Mouse (Mus musculus) midbrain, postnatal 0 days (tissue): ENCODE results near the gene Tgfbr1. TPM values are rescaled to one million over a fixed set of nuclear protein-coding genes. Genes with fewer than 3 reads are reported as not detected.
A peak's percentile ranks its signal among the peaks of the same experiment; 100 is the strongest.

ENCODE experiments used
- ATAC-seq: fragments of 200-750 bp; cut with Nextera tagmentation; 2 replicates; pipeline ENCODE4 v1.8.0; 2017; ENCODE audit warnings: moderate number of reproducible peaks, mild to moderate bottlenecking, moderate TSS enrichment, moderate library complexity; ENCODE audit not compliant: low FRiP score
- DNase-seq: peaks from one replicate; pipeline ENCODE4 v3.0.0-alpha.2; 2015; ENCODE audit warnings: low spot score
- H3K27ac ChIP-seq: fragments of 300-500 bp; sonication (generic); 2 replicates; pipeline ENCODE4 v1.5.1; 2014; ENCODE audit warnings: low read depth, mild to moderate bottlenecking, low read length, mixed read lengths
- H3K27me3 ChIP-seq: fragments of 300-500 bp; sonication (generic); 2 replicates; pipeline ENCODE4 v1.6.1; 2014; ENCODE audit warnings: low read length, control low read depth, mixed read lengths; ENCODE audit not compliant: insufficient read depth
- H3K36me3 ChIP-seq: fragments of 300-500 bp; sonication (generic); 2 replicates; pipeline ENCODE4 v1.6.1; 2014; ENCODE audit warnings: low read length, control low read depth, mixed read lengths; ENCODE audit not compliant: insufficient read depth
- H3K4me1 ChIP-seq: fragments of 300-500 bp; sonication (generic); 2 replicates; pipeline ENCODE4 v1.6.1; 2014; ENCODE audit warnings: mild to moderate bottlenecking, control low read depth, antibody characterized with exemption, low read length, mixed read lengths; ENCODE audit not compliant: insufficient read depth
- H3K4me2 ChIP-seq: fragments of 300-500 bp; sonication (generic); 2 replicates; pipeline ENCODE4 v1.6.1; 2014; ENCODE audit warnings: low read depth, mild to moderate bottlenecking, low read length, mixed read lengths; ENCODE audit not compliant: poor library complexity, severe bottlenecking
- H3K4me3 ChIP-seq: fragments of 300-500 bp; sonication (generic); 2 replicates; pipeline ENCODE4 v1.5.1; 2014; ENCODE audit warnings: low read depth, mild to moderate bottlenecking, low read length, moderate library complexity
- H3K9ac ChIP-seq: fragments of 300-500 bp; sonication (generic); replicated peaks from 2 replicates; pipeline ENCODE4 v1.6.1; 2014; ENCODE audit warnings: mild to moderate bottlenecking, low read length, moderate library complexity, mixed read lengths; ENCODE audit not compliant: poor library complexity, severe bottlenecking
- H3K9me3 ChIP-seq: fragments of 300-500 bp; sonication (generic); 2 replicates; pipeline ENCODE4 v1.6.1; 2016; ENCODE audit warnings: low read length, control low read depth
- CTCF ChIP-seq: IDR thresholded peaks from 2 replicates; pipeline ENCODE4 v1.5.1; 2016; ENCODE audit warnings: antibody characterized with exemption, mild to moderate bottlenecking
- WGBS: fragments of 180-500 bp; shearing (Covaris S2); extraction: QIAGEN DNeasy Blood & Tissue Kit; methylation state at CpG from one replicate; pipeline ENCODE4 v1.1.7; 2014; 5-methylcytosine and 5-hydroxymethylcytosine counted together
- polyA plus RNA-seq: library from polyadenylated mRNA; unstranded; fragments of >200 nt; fragmentation: Nextera tagmentation; extraction: Ambion mirVana; gene quantifications from 2 replicates; pipeline ENCODE4 v1.2.1, GENCODE M21; 2015
- total RNA-seq: library from RNA; depleted of rRNA; stranded (reverse); fragments of >200 nt; gene quantifications from 2 replicates; pipeline ENCODE4 v1.2.3, GENCODE M21; 2014

The Tgfbr1 gene
- total and polyA plus RNA-seq, 2 experiments from 2014 or later, result 16.1 to 30.7 TPM

DNA sequence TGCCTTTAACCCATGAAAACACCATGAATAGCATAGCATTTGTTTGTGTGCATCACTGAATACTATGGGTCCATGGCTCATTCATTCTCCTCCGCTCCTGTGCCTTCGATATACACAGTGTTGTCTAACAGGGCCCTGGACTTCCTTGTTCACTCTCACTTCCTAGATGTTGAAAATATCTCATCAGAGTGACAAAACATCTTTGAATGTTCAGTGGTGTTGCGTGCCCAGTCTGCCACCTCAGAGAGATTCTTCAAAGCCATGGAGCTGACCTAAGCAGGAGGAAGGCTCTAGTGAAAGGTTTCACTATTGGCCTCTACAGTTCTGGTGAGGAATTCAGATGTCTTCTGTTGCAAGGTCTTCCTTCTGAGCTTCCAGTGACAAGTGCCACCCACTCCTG is 19.5 kb upstream of the Tgfbr1 start:
- Histone ChIP-seq H3K4me3 (no peak overlapping the region), H3K9ac (no peak overlapping the region), H3K27me3 (no peaks in the 10 kb centered on the region), H3K4me2 (no peak overlapping the region), H3K36me3 (no peaks in the 10 kb centered on the region), H3K27ac (no peak overlapping the region), H3K9me3 (no peaks in the 10 kb centered on the region), H3K4me1 (no peaks in the 10 kb centered on the region)
- no peak for TF ChIP-seq CTCF
- 96% methylated on average over 3 of the region's 3 CpGs for WGBS
- DNase-seq (no peak), ATAC-seq (no peak)

DNA sequence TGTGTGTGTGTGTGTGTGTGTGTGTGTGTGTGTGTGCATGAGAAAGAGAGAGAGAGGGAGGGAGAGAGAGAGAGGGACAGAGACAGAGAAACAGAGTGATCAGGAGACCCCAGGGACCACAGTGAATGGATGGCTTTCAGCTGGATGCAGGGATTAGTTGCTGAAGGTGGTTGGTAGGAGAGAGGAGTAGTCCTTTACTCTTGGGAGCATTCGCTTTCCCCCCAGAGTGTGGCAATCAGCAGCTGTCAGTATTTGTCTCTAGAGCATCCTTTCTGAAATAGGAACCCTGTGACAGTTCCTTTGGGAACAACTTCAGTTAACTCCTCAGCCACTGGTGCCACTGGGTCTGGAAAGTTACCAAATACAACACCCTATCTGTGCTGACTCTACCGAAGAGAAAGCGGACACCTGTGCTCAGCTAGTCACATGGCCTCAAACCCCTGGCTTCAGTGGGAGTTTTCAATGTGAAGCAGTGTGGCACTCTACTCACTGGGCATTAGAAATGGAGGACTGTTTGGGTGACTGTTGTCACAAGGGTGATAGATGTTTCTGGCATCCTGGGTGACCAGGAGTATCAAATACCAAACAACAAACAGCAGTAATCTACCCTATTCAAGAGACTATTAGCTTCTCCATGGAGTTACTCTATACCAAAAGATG is 16.0 kb upstream of the Tgfbr1 start:
- 88% methylated on average over 3 of the region's 3 CpGs for WGBS
- DNase-seq (no peak), ATAC-seq (no peak)
- no peak overlapping the region for H3K9ac ChIP-seq
- no peaks in the 10 kb centered on the region for H3K27me3 ChIP-seq
- H3K9me3 ChIP-seq, result no peaks in the 10 kb centered on the region
- no peaks in the 10 kb centered on the region for H3K4me1 ChIP-seq
- no peak overlapping the region for H3K4me3 ChIP-seq
- no peak overlapping the region for H3K4me2 ChIP-seq
- no peak for TF ChIP-seq CTCF
- H3K27ac ChIP-seq, result no peak overlapping the region
- no peaks in the 10 kb centered on the region for H3K36me3 ChIP-seq

DNA sequence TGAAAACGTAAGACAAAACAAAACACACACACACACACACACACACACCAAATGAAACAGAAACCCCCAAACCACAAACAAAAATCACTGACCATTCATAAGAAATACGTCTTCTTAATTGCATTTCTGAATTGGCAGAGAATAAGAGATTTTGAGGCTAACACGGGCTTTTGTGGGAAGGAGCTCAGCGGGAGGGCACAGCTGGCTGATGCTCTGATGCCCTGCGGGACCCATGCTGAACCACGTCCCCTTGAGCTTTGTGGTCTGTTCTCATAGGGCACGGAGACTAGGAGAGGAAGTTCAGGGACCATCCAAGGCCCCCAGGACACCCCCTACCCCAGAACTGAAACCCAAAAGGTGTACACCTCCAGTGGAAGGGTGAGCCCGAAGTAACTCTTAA is 10.4 kb upstream of the Tgfbr1 start:
- H3K4me2 ChIP-seq, result 0 out of 2 replicates have a peak overlapping the region, but pooled peaks have one; percentile 2
- DNase-seq (no peak), ATAC-seq (no peak)
- H3K9me3 ChIP-seq, result no peaks in the 10 kb centered on the region
- H3K4me3 ChIP-seq, result no peak overlapping the region
- H3K27me3 ChIP-seq, result no peaks in the 10 kb centered on the region
- no peak for TF ChIP-seq CTCF
- no peak overlapping the region for H3K27ac ChIP-seq
- H3K9ac ChIP-seq, result no peak overlapping the region
- no peaks in the 10 kb centered on the region for H3K36me3 ChIP-seq
- no peaks in the 10 kb centered on the region for H3K4me1 ChIP-seq
- WGBS, result 29% methylated on average over 8 of the region's 8 CpGs

DNA sequence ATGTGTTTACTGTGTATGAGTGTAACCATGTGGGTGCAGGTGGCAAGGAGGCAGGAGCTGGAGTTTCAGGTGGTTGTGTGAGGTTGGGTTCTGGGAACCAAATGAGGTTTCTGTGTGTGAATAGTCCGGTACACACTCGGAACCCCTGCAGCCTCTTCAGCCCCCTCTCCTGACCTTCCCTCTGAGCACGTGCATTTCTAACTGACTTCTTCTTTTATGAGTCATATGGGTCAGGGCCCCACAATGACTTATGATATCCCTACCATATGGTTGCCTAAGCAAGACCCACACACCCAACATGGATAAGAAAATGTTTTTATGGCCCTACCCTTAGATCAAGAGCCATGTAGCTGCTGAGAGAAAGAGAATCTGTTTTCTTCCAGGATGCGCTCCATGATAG is 6.0 kb upstream of the Tgfbr1 start:
- no peak for DNase-seq
- H3K36me3 ChIP-seq, result no peaks in the 10 kb centered on the region
- no peak overlapping the region for H3K4me3 ChIP-seq
- TF ChIP-seq CTCF, result no peak
- H3K4me1 ChIP-seq, result no peaks in the 10 kb centered on the region
- no peak overlapping the region for H3K27ac ChIP-seq
- H3K4me2 ChIP-seq, result no peak overlapping the region
- 74% methylated on average over 4 of the region's 4 CpGs for WGBS
- ATAC-seq, result no peak
- no peaks in the 10 kb centered on the region for H3K27me3 ChIP-seq
- no peaks in the 10 kb centered on the region for H3K9me3 ChIP-seq
- H3K9ac ChIP-seq, result no peak overlapping the region

DNA sequence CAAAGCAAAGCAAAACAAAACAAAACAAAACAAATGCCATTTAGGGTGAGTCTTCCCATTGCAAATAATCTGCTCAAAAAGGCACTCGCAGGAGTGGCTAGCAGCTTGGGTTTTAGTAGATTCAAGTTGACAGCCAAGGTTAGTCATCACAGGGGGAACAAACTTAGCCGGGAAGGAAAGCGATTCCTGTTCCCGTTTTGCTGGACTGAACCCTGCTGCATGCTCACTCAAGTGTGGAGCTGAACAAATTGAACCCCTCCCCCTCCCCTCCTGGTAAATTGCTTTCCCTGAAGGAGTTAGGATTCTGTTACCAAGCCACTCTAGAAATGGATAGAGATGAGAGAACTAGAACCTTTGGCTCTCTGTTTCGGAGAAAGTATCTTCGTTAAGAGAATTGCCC is 3.3 kb upstream of the Tgfbr1 start:
- Histone ChIP-seq H3K36me3 (no peaks in the 10 kb centered on the region), H3K4me1 (peaks cover 5% of the 10 kb centered on the region; the same call in 1 of the 2 replicates), H3K9me3 (no peaks in the 10 kb centered on the region), H3K4me3 (no peak overlapping the region), H3K27me3 (no peaks in the 10 kb centered on the region), H3K9ac (no peak overlapping the region), H3K27ac (no peak overlapping the region), H3K4me2 (no peak overlapping the region)
- 34% methylated on average over 6 of the region's 6 CpGs for WGBS
- TF ChIP-seq CTCF, result no peak
- ATAC-seq (no peak), DNase-seq (no peak)

DNA sequence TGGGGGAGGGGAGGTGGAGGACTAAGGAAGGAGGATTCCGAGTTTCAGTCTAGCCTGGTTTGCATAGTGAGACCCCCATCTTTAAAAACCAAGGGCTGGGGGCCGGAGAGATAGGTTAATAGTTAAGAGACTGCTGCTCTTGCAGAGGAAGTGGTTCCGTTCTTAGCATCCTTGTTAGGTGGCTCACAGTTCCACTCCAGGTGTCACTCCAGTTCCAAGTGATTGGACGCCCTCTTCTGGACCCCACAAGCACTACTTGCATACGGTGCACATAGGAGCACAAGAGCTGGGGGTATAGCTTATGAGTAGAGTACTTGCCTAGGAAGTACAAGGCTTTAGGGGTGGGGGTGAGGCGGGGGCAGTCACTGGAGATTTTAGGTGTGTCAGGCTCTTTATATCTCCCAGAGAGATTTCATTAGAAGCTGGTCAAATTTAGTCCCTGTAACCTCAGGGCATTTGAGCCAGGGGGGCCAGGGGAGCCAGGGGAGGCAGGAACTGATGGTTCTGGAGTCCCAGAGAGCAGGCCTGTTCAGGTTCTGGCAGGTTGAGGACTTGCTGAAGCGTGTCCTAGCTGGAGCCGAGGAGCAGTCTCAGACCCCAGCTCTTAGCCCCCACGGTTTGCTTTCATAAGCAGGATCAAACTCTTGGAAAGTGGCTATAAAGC is 1.5 kb upstream of the Tgfbr1 start:
- peak; percentile 74 for TF ChIP-seq CTCF
- peaks cover 5% of the 10 kb centered on the region; the same call in 1 of the 2 replicates for H3K4me1 ChIP-seq
- no peaks in the 10 kb centered on the region for H3K36me3 ChIP-seq
- DNase-seq, result peak; percentile 73
- H3K4me2 ChIP-seq, result peak overlapping the region; percentile 96; the same call in 1 of the 2 replicates
- H3K9ac ChIP-seq, result no peak overlapping the region
- no peaks in the 10 kb centered on the region for H3K9me3 ChIP-seq
- no peaks in the 10 kb centered on the region for H3K27me3 ChIP-seq
- WGBS, result 20% methylated on average over 9 of the region's 9 CpGs
- ATAC-seq, result no peak
- H3K4me3 ChIP-seq, result no peak overlapping the region
- no peak overlapping the region for H3K27ac ChIP-seq
